Mouse (Mus musculus) ES-Bruce4 (cell line): ENCODE results near the gene Mlycd.

ENCODE experiments used
- CTCF ChIP-seq: IDR thresholded peaks from one replicate; pipeline ENCODE4 v1.8.1; 2011; ENCODE audit warnings: low read depth, low read length
- POLR2A ChIP-seq: IDR thresholded peaks from one replicate; pipeline ENCODE4 v1.8.1; 2011; ENCODE audit warnings: low read length; ENCODE audit not compliant: insufficient read depth

GRCm38 (mm10) chr8:119449627-119450026 lies 54.9 kb downstream of the Mlycd start:
- TF ChIP-seq CTCF (no peak), POLR2A (no peak)
